Mouse (Mus musculus): ENCODE measurements around the gene Rsf1. TPM values are rescaled to one million over a fixed set of nuclear protein-coding genes. Genes with fewer than 3 reads are reported as not detected.

Gene Rsf1
- total RNA-seq, 2 experiments from 2014 or later, result 37.3 to 40.4 TPM

- no peak for DNase-seq (ENCODE audit: low spot score in 2 of 2)
- intact Hi-C loops (cut with DNase I), result no loop called here
Measured at GRCm38 (mm10) chr7:97717326-97717725, 137.6 kb downstream of the Rsf1 start.

GRCm38 (mm10) chr7:97719078-97719477 lies 139.4 kb downstream of the Rsf1 start:
- intact Hi-C loops (cut with DNase I), result no loop called here
- DNase-seq (ENCODE audit: low spot score in 2 of 2), result no peak

GRCm38 (mm10) chr7:97720109-97720508 lies 140.4 kb downstream of the Rsf1 start:
- intact Hi-C loops (cut with DNase I), result no loop called here
- DNase-seq (ENCODE audit: low spot score in 2 of 2), result no peak

GRCm38 (mm10) chr7:97722278-97722918 lies 142.7 kb downstream of the Rsf1 start:
- intact Hi-C loops (cut with DNase I), result no loop called here
- DNase-seq (ENCODE audit: low spot score in 2 of 2), result peak in 1 of 2 experiments; percentile 52

- intact Hi-C loops (cut with DNase I), result no loop called here
- DNase-seq (ENCODE audit: low spot score in 2 of 2), result no peak
Measured at GRCm38 (mm10) chr7:97723646-97724538, 144.2 kb downstream of the Rsf1 start.

- intact Hi-C loops (cut with DNase I), result no loop called here
- no peak for DNase-seq (ENCODE audit: low spot score in 2 of 2)
Measured at GRCm38 (mm10) chr7:97725401-97725800, 145.7 kb downstream of the Rsf1 start.

- intact Hi-C loops (cut with DNase I), result no loop called here
- DNase-seq (ENCODE audit: low spot score in 2 of 2), result no peak
Measured at GRCm38 (mm10) chr7:97726080-97726479, 146.4 kb downstream of the Rsf1 start.

- DNase-seq (ENCODE audit: low spot score in 2 of 2), result no peak
- intact Hi-C loops (cut with DNase I), result no loop called here
Measured at GRCm38 (mm10) chr7:97726778-97727177, 147.1 kb downstream of the Rsf1 start.

GRCm38 (mm10) chr7:97728666-97729614 lies 149.3 kb downstream of the Rsf1 start:
- intact Hi-C loops (cut with DNase I), result no loop called here
- no peak for DNase-seq (ENCODE audit: low spot score in 2 of 2)

GRCm38 (mm10) chr7:97730427-97730826 lies 150.7 kb downstream of the Rsf1 start:
- intact Hi-C loops (cut with DNase I), result no loop called here
- no peak for DNase-seq (ENCODE audit: low spot score in 2 of 2)

- intact Hi-C loops (cut with DNase I), result no loop called here
- DNase-seq (ENCODE audit: low spot score in 2 of 2), result no peak
Measured at GRCm38 (mm10) chr7:97733606-97734005, 153.9 kb downstream of the Rsf1 start.

- intact Hi-C loops (cut with DNase I), result no loop called here
- DNase-seq (ENCODE audit: low spot score in 2 of 2), result no peak
Measured at GRCm38 (mm10) chr7:97735021-97735420, 155.3 kb downstream of the Rsf1 start.

- no peak for DNase-seq (ENCODE audit: low spot score in 2 of 2)
- intact Hi-C loops (cut with DNase I), result no loop called here
Measured at GRCm38 (mm10) chr7:97735886-97736420, 156.3 kb downstream of the Rsf1 start.

GRCm38 (mm10) chr7:97737256-97737637 lies 157.6 kb downstream of the Rsf1 start:
- no peak for DNase-seq (ENCODE audit: low spot score in 2 of 2)
- intact Hi-C loops (cut with DNase I), result no loop called here

GRCm38 (mm10) chr7:97737638-97738456 lies 158.2 kb downstream of the Rsf1 start, which contains the start of gene Aqp11:
Gene Aqp11 (minus strand): TSS chr7:97738289.
- DNase-seq (ENCODE audit: low spot score in 2 of 2), result peak; percentile 39 to 70
- intact Hi-C loops (cut with DNase I), result no loop called here

- intact Hi-C loops (cut with DNase I), result no loop called here
- no peak for DNase-seq (ENCODE audit: low spot score in 2 of 2)
Measured at GRCm38 (mm10) chr7:97740948-97741347, 161.3 kb downstream of the Rsf1 start.

GRCm38 (mm10) chr7:97741756-97742291 lies 162.1 kb downstream of the Rsf1 start:
- intact Hi-C loops (cut with DNase I), result no loop called here

More at GRCm38 (mm10) chr7:97741756-97742291, 162.1 kb downstream of the Rsf1 start:
- DNase-seq (ENCODE audit: low spot score in 2 of 2), result no peak
